Mouse (Mus musculus) Patski (cell line): Measurements from ENCODE around the gene Btf3l4. TPM values are rescaled to one million over a fixed set of nuclear protein-coding genes. Genes with fewer than 3 reads are reported as not detected.

Source experiments
- ATAC-seq: fragments of 100-300 bp; one replicate; pipeline ENCODE4 v1.8.0; 2021
- CTCF ChIA-PET: fragments of 350-600 bp; sonication (Branson Sonifier 250); formaldehyde crosslinking; loops from one replicate; lab custom pipeline; 2022; ENCODE audit warnings: inconsistent platforms; lab: Charles Lee
- POLR2A ChIA-PET: fragments of 350-600 bp; sonication (Branson Sonifier 250); formaldehyde crosslinking; loops from one replicate; lab custom pipeline; 2022; ENCODE audit warnings: antibody characterized with exemption, inconsistent platforms; lab: Charles Lee
- DNase-seq: peaks from one replicate; pipeline ENCODE4 v3.0.0-alpha.2; 2011; ENCODE audit warnings: low read depth, low spot score
- H3K27me3 ChIP-seq: fragments of 371-371 bp; one replicate; pipeline ENCODE4 v1.5.1; 2021
- CTCF ChIP-seq: fragments of 100-300 bp; IDR thresholded peaks from one replicate; pipeline ENCODE4 v1.5.1; 2021
- in situ Hi-C: fragments of 300-500 bp; cut with MboI; formaldehyde crosslinking; loops from 3 replicates; pipeline ENCODE4 v1.11.1; 2018; ENCODE audit warnings: low pct_unique_long_range_greater_than_20kb, mixed read lengths
- polyA plus RNA-seq: library from polyadenylated mRNA; unstranded; gene quantifications from one replicate; pipeline ENCODE4 v1.2.3, GENCODE M21; 2021

The Btf3l4 gene
- polyA plus RNA-seq, 1 experiment from 2014 or later, result 95.5 TPM

GRCm38 (mm10) chr4:108845824-108846569 lies 12.6 kb upstream of the Btf3l4 start:
- DNase-seq (no peak), ATAC-seq (no peak)
- POLR2A ChIA-PET, result interaction anchor here (0.7 to 1.0 kb wide), 2 partner anchors 13 to 15 kb away, joined by 3 to 4 read pairs; partner anchors contain the start of gene Btf3l4
- in situ Hi-C loops, result no loop called here
- CTCF ChIA-PET, result interaction anchor here (1.1 kb wide), 1 partner anchor 71 kb away, joined by 3 read pairs; no protein-coding TSS in a partner anchor
- TF ChIP-seq CTCF, result no peak
- H3K27me3 ChIP-seq, result no peaks in the 10 kb centered on the region

GRCm38 (mm10) chr4:108843336-108843735 lies 9.9 kb upstream of the Btf3l4 start:
- no peak for ATAC-seq
- no peak for TF ChIP-seq CTCF
- CTCF ChIA-PET, result no interaction called here
- DNase-seq, result no peak
- POLR2A ChIA-PET, result no interaction called here
- in situ Hi-C loops, result no loop called here
- no peaks in the 10 kb centered on the region for H3K27me3 ChIP-seq

- POLR2A ChIA-PET, result no interaction called here
- DNase-seq (no peak), ATAC-seq (no peak)
- no peaks in the 10 kb centered on the region for H3K27me3 ChIP-seq
- CTCF ChIA-PET, result no interaction called here
- no peak for TF ChIP-seq CTCF
- in situ Hi-C loops, result no loop called here
These were observed 8.6 kb upstream of the Btf3l4 start for GRCm38 (mm10) chr4:108841920-108842578.

- TF ChIP-seq CTCF, result no peak
- in situ Hi-C loops, result no loop called here
- ChIA-PET POLR2A (interaction anchor here (0.9 kb wide), 1 partner anchor 9 kb away, joined by 4 read pairs; no protein-coding TSS in a partner anchor), CTCF (interaction anchor here (1.5 kb wide), 1 partner anchor 10 kb away, joined by 3 read pairs; the partner anchor contains the start of genes A730015C16Rik and Kti12)
- no peaks in the 10 kb centered on the region for H3K27me3 ChIP-seq
- no peak for DNase-seq
- no peak for ATAC-seq
These were observed 4.6 kb upstream of the Btf3l4 start for GRCm38 (mm10) chr4:108838031-108838430.

- ChIA-PET POLR2A (interaction anchor here (1.0 kb wide), 1 partner anchor 13 kb away, joined by 3 read pairs; the partner anchor contains the start of gene A730015C16Rik), CTCF (no interaction called here)
- no peaks in the 10 kb centered on the region for H3K27me3 ChIP-seq
- in situ Hi-C loops, result no loop called here
- no peak for DNase-seq
- TF ChIP-seq CTCF, result no peak
- no peak for ATAC-seq
These were observed 2.1 kb upstream of the Btf3l4 start for GRCm38 (mm10) chr4:108835496-108835895.

- DNase-seq (no peak), ATAC-seq (no peak)
- POLR2A ChIA-PET, result interaction anchor here (0.7 to 1.0 kb wide), 2 partner anchors 13 to 60 kb away, joined by 3 read pairs; partner anchors contain the start of gene A730015C16Rik
- TF ChIP-seq CTCF, result no peak
- in situ Hi-C loops, result no loop called here
- CTCF ChIA-PET, result no interaction called here
- no peaks in the 10 kb centered on the region for H3K27me3 ChIP-seq
These were observed 1.5 kb upstream of the Btf3l4 start for GRCm38 (mm10) chr4:108834971-108835311.

- POLR2A ChIA-PET, result interaction anchor here (0.6 to 0.8 kb wide), 3 partner anchors 13 to 808 kb away, joined by 3 read pairs; partner anchors contain the start of gene Kti12
- in situ Hi-C loops, result no loop called here
- DNase-seq, result no peak
These were observed 929 bp upstream of the Btf3l4 start, which contains the start of gene Txndc12 for GRCm38 (mm10) chr4:108834115-108834970. Gene Txndc12 (plus strand): TSS chr4:108834601.

GRCm38 (mm10) chr4:108833828-108834114 lies 357 bp upstream of the Btf3l4 start:
- TF ChIP-seq CTCF, result no peak
- POLR2A ChIA-PET, result interaction anchor here (0.6 to 1.4 kb wide), 3 partner anchors 12 to 807 kb away, joined by 3 to 4 read pairs (median 3); partner anchors contain the start of gene Kti12
- H3K27me3 ChIP-seq, result no peaks in the 10 kb centered on the region
- CTCF ChIA-PET, result no interaction called here
- ATAC-seq (no peak), DNase-seq (no peak)
- in situ Hi-C loops, result no loop called here

More at GRCm38 (mm10) chr4:108834115-108834970, 929 bp upstream of the Btf3l4 start, which contains the start of gene Txndc12:
- peak; percentile 58 for ATAC-seq
- CTCF ChIA-PET, result no interaction called here
- no peaks in the 10 kb centered on the region for H3K27me3 ChIP-seq
- no peak for TF ChIP-seq CTCF

GRCm38 (mm10) chr4:108830698-108831097 lies 2.7 kb downstream of the Btf3l4 start:
- no peaks in the 10 kb centered on the region for H3K27me3 ChIP-seq
- CTCF ChIA-PET, result interaction anchor here (0.8 to 1.0 kb wide), 2 partner anchors 24 to 134 kb away, joined by 3 to 4 read pairs; no protein-coding TSS in a partner anchor
- POLR2A ChIA-PET, result no interaction called here
- in situ Hi-C loops, result no loop called here
- TF ChIP-seq CTCF, result no peak
- DNase-seq (no peak), ATAC-seq (no peak)

GRCm38 (mm10) chr4:108826643-108827042 lies 6.8 kb downstream of the Btf3l4 start:
- H3K27me3 ChIP-seq, result no peaks in the 10 kb centered on the region
- in situ Hi-C loops, result no loop called here
- no peak for ATAC-seq
- ChIA-PET CTCF (no interaction called here), POLR2A (no interaction called here)
- no peak for DNase-seq
- no peak for TF ChIP-seq CTCF
